Mouse (Mus musculus) layer of hippocampus, adult 2 months (tissue): Measurements from ENCODE around the gene Sec31b. TPM values are rescaled to one million over a fixed set of nuclear protein-coding genes. Genes with fewer than 3 reads are reported as not detected.
A peak's percentile ranks its signal among the peaks of the same experiment; 100 is the strongest.

ENCODE experiments used
- DNase-seq, 2 experiments: peaks; one replicate each; pipeline ENCODE4 v3.0.0; 2022; ENCODE audit warnings: low spot score in 2 of 2
- H3K27ac ChIP-seq: fragments of 200-600 bp; 2 replicates; pipeline ENCODE4 v1.8.1; 2022
- H3K4me3 ChIP-seq: fragments of 200-600 bp; 2 replicates; pipeline ENCODE4 v1.8.1; 2022; ENCODE audit warnings: mild to moderate bottlenecking
- CTCF ChIP-seq: fragments of 200-600 bp; conservative IDR thresholded peaks from 2 replicates; pipeline ENCODE4 v1.8.1; 2022; ENCODE audit warnings: antibody characterized with exemption, mild to moderate bottlenecking, moderate library complexity
- total RNA-seq, 2 experiments: library from RNA; stranded (reverse); gene quantifications; 2 replicates each; pipeline ENCODE4 v1.2.3; 2021

The Sec31b gene
- total RNA-seq, 2 experiments from 2014 or later, result 0.12 to 0.67 TPM

GRCm38 (mm10) chr19:44554861-44555590 lies 9.4 kb upstream of the Sec31b start, which contains the start of gene Ndufb8:
Gene Ndufb8, minus strand, starts transcription at chr19:44555440.
- Histone ChIP-seq H3K4me3 (peak within 1 kb of the TSS; percentile 85), H3K27ac (peak within 1 kb of the TSS; percentile 96)
- peak; percentile 93 to 98 for DNase-seq
- TF ChIP-seq CTCF, result no peak

GRCm38 (mm10) chr19:44554490-44554860 lies 8.8 kb upstream of the Sec31b start:
- DNase-seq, result no peak
- Histone ChIP-seq H3K4me3 (peak overlapping the region; percentile 85), H3K27ac (peak overlapping the region; percentile 96)
- no peak for TF ChIP-seq CTCF

- DNase-seq, result no peak
- Histone ChIP-seq H3K4me3 (no peak overlapping the region; the same call in 1 of the 2 replicates), H3K27ac (no peak overlapping the region)
- TF ChIP-seq CTCF, result no peak
Observed at GRCm38 (mm10) chr19:44553286-44553685, 7.6 kb upstream of the Sec31b start.

- Histone ChIP-seq H3K27ac (no peak within 1 kb of the TSS), H3K4me3 (peak within 1 kb of the TSS; percentile 85; the same call in 1 of the 2 replicates)
- no peak for DNase-seq
- no peak for TF ChIP-seq CTCF
Observed at GRCm38 (mm10) chr19:44552731-44553130, 7.1 kb upstream of the Sec31b start, which contains the start of gene Gm20538. Gene Gm20538, minus strand, starts transcription at chr19:44552831.

- peak; percentile 41 to 81 for DNase-seq
- TF ChIP-seq CTCF, result peak; percentile 88
- peak overlapping the region; percentile 47 for H3K4me3 ChIP-seq
- no peak overlapping the region for H3K27ac ChIP-seq
Observed at GRCm38 (mm10) chr19:44544775-44545174, 889 bp downstream of the Sec31b start.

- TF ChIP-seq CTCF, result no peak
- no peak for DNase-seq
- Histone ChIP-seq H3K27ac (no peak overlapping the region), H3K4me3 (no peak overlapping the region)
Observed at GRCm38 (mm10) chr19:44544372-44544771, 1.3 kb downstream of the Sec31b start.

- H3K4me3 ChIP-seq, result no peak overlapping the region
- H3K27ac ChIP-seq, result no peak overlapping the region
- DNase-seq, result no peak
- TF ChIP-seq CTCF, result no peak
Observed at GRCm38 (mm10) chr19:44542694-44543178, 2.9 kb downstream of the Sec31b start.

- TF ChIP-seq CTCF, result no peak
- no peak for DNase-seq
- no peak overlapping the region for H3K4me3 ChIP-seq
Observed at GRCm38 (mm10) chr19:44537416-44537815, 8.2 kb downstream of the Sec31b start.

GRCm38 (mm10) chr19:44535376-44535775 lies 10.3 kb downstream of the Sec31b start:
- Histone ChIP-seq H3K27ac (no peak overlapping the region), H3K4me3 (no peak overlapping the region)
- peak; percentile 73 for TF ChIP-seq CTCF
- no peak for DNase-seq

More at GRCm38 (mm10) chr19:44537416-44537815, 8.2 kb downstream of the Sec31b start:
- H3K27ac ChIP-seq, result no peak overlapping the region

- Histone ChIP-seq H3K27ac (no peak overlapping the region), H3K4me3 (no peak overlapping the region)
- no peak for DNase-seq
- no peak for TF ChIP-seq CTCF
Observed at GRCm38 (mm10) chr19:44530018-44530417, 15.6 kb downstream of the Sec31b start.

- H3K27ac ChIP-seq, result no peak overlapping the region
- TF ChIP-seq CTCF, result no peak
- DNase-seq, result no peak
- no peak overlapping the region for H3K4me3 ChIP-seq
Observed at GRCm38 (mm10) chr19:44525551-44526205, 20.0 kb downstream of the Sec31b start.

GRCm38 (mm10) chr19:44519152-44519551 lies 26.5 kb downstream of the Sec31b start:
- no peak for DNase-seq
- Histone ChIP-seq H3K4me3 (no peak overlapping the region), H3K27ac (no peak overlapping the region)
- peak; percentile 53 for TF ChIP-seq CTCF

- peak; percentile 18 for TF ChIP-seq CTCF
- no peak for DNase-seq
Observed at GRCm38 (mm10) chr19:44517996-44518768, 27.5 kb downstream of the Sec31b start.

More at GRCm38 (mm10) chr19:44517996-44518768, 27.5 kb downstream of the Sec31b start:
- H3K27ac ChIP-seq, result no peak overlapping the region
- no peak overlapping the region for H3K4me3 ChIP-seq
